ENCODE assay signal across 15 mouse cellular contexts in genomic region chr5:147655761-147656160, GRCm38 (mm10).
DNase-seq lines count a peak whose midpoint lies in the region; ATAC-seq and TF ChIP-seq lines count a peak whose summit lies in the region.
"Had no signal": no experiment of that assay in that cellular context is flagged by ENCODE, and none has a peak within 500 bp of the region (broad histone marks: within the 10 kb centered on the region; RNA-seq: fewer than 3 reads in every experiment).

No protein-coding gene starts in this region.

- no peaks in the 10 kb centered on the region for H3K27me3 ChIP-seq in kidney, postnatal 0 days (ENCODE audit: insufficient read depth, low read length)
- H3K27me3 ChIP-seq in midbrain, postnatal 0 days (ENCODE audit: insufficient read depth, low read length), result no peaks in the 10 kb centered on the region
- H3K27me3 ChIP-seq in midbrain, embryonic 10.5 days (ENCODE audit: low read depth, poor library complexity, severe bottlenecking), result no peaks in the 10 kb centered on the region
- H3K27me3 ChIP-seq in Patski, result no peaks in the 10 kb centered on the region
- H3K27me3 ChIP-seq: forebrain, embryonic 12.5 days; neural tube, embryonic 13.5 days had no signal

- H3K9ac ChIP-seq in kidney, postnatal 0 days (ENCODE audit: low read depth, low read length), result no peak overlapping the region
- no peak overlapping the region for H3K9ac ChIP-seq in midbrain, postnatal 0 days (replicated peaks; ENCODE audit: low read length, poor library complexity, severe bottlenecking)
- H3K9ac ChIP-seq: forebrain, embryonic 12.5 days; neural tube, embryonic 13.5 days had no signal

- H3K4me2 ChIP-seq in kidney, postnatal 0 days (ENCODE audit: low read length), result no peak overlapping the region
- H3K4me2 ChIP-seq in midbrain, postnatal 0 days (ENCODE audit: low read depth, low read length, poor library complexity, severe bottlenecking), result no peak overlapping the region
- H3K4me2 ChIP-seq: forebrain, embryonic 12.5 days; heart, embryonic 11.5 days; neural tube, embryonic 13.5 days had no signal

- no peak overlapping the region for H3K27ac ChIP-seq in kidney, postnatal 0 days
- H3K27ac ChIP-seq in midbrain, postnatal 0 days (ENCODE audit: low read depth, low read length), result no peak overlapping the region
- no peak overlapping the region for H3K27ac ChIP-seq in midbrain, embryonic 10.5 days (replicated peaks)
- H3K27ac ChIP-seq: forebrain, embryonic 12.5 days; macrophage; neural tube, embryonic 13.5 days had no signal

- no peak overlapping the region for H3K4me3 ChIP-seq in kidney, postnatal 0 days (replicated peaks; ENCODE audit: low read depth, low read length)
- no peak overlapping the region for H3K4me3 ChIP-seq in midbrain, postnatal 0 days (ENCODE audit: low read depth, low read length)
- no peak overlapping the region for H3K4me3 ChIP-seq in midbrain, embryonic 10.5 days
- H3K4me3 ChIP-seq: forebrain, embryonic 12.5 days; neural tube, embryonic 13.5 days had no signal

- CTCF ChIA-PET in Patski (lab: Charles Lee), result no interaction called here

- no peak for DNase-seq in kidney, postnatal 0 days (ENCODE audit: low spot score)
- no peak for DNase-seq in kidney, postnatal 25 days
- no peak for DNase-seq in midbrain, postnatal 0 days (ENCODE audit: low spot score)
- no peak for DNase-seq in midbrain, embryonic 10.5 days (ENCODE audit: low spot score)
- no peak for DNase-seq in Patski (ENCODE audit: low read depth, low spot score)
- no peak for DNase-seq in left cerebral cortex, adult 11 months (ENCODE audit: low spot score)
- no peak for DNase-seq in urinary bladder, postnatal 25 days (ENCODE audit: low spot score)
- DNase-seq: right cerebral cortex, postnatal 4 days; thymus, postnatal 14 days had no signal

- no peaks in the 10 kb centered on the region for H3K36me3 ChIP-seq in kidney, postnatal 0 days (ENCODE audit: insufficient read depth, low read length)
- H3K36me3 ChIP-seq in midbrain, postnatal 0 days (ENCODE audit: insufficient read depth, low read length), result no peaks in the 10 kb centered on the region
- H3K36me3 ChIP-seq in midbrain, embryonic 10.5 days, result no peaks in the 10 kb centered on the region
- H3K36me3 ChIP-seq: forebrain, embryonic 12.5 days; G1E; neural tube, embryonic 13.5 days had no signal

- TF ChIP-seq CTCF in kidney, postnatal 0 days (IDR thresholded peaks at IDR 0.05; ENCODE audit: low read depth), result peak; percentile 45; the same call in 1 of the 2 replicates
- peak; percentile 16; the same call in 1 of the 2 replicates for TF ChIP-seq CTCF in midbrain, postnatal 0 days (IDR thresholded peaks at IDR 0.05)
- peak; percentile 63 for TF ChIP-seq CTCF in Patski (IDR thresholded peaks at IDR 0.05)

- H3K4me1 ChIP-seq in kidney, postnatal 0 days (replicated peaks; ENCODE audit: insufficient read depth, low read length), result no peaks in the 10 kb centered on the region
- H3K4me1 ChIP-seq in midbrain, postnatal 0 days (ENCODE audit: insufficient read depth, low read length), result no peaks in the 10 kb centered on the region
- H3K4me1 ChIP-seq in midbrain, embryonic 10.5 days, result peaks cover 10% of the 10 kb centered on the region; the same call in 1 of the 2 replicates
- H3K4me1 ChIP-seq: neural tube, embryonic 13.5 days had no signal

- WGBS in kidney, postnatal 0 days, result 82% methylated on average over 7 of the region's 7 CpGs
- WGBS in midbrain, postnatal 0 days, result 82% methylated on average over 7 of the region's 7 CpGs
- WGBS in midbrain, embryonic 10.5 days, result 80% methylated on average over 7 of the region's 7 CpGs

- POLR2A ChIA-PET in Patski (lab: Charles Lee), result no interaction called here

- no peak for ATAC-seq in kidney, postnatal 0 days (replicated peaks; ENCODE audit: low FRiP score, low read depth)
- no peak for ATAC-seq in midbrain, postnatal 0 days (ENCODE audit: low FRiP score)
- ATAC-seq in Patski, result no peak
- ATAC-seq: intestine, embryonic 16.5 days had no signal

- in situ Hi-C loops in Patski (cut with MboI; ENCODE audit: low pct_unique_long_range_greater_than_20kb), result no loop called here

- no peaks in the 10 kb centered on the region; the same call in 1 of the 2 replicates for H3K9me3 ChIP-seq in kidney, postnatal 0 days (replicated peaks; ENCODE audit: low read length)
- H3K9me3 ChIP-seq in midbrain, postnatal 0 days (ENCODE audit: low read length), result no peaks in the 10 kb centered on the region
- no peaks in the 10 kb centered on the region for H3K9me3 ChIP-seq in midbrain, embryonic 10.5 days (replicated peaks)
- H3K9me3 ChIP-seq: G1E had no signal
